Mouse (Mus musculus) kidney, postnatal 25 days (tissue): ENCODE data around the gene Tspan18.

Experiments
- DNase-seq, 2 experiments: peaks; one replicate each; pipeline ENCODE4 v3.0.0; 2021; ENCODE audit warnings: mixed read lengths in 2 of 2

Gene Tspan18

DNA sequence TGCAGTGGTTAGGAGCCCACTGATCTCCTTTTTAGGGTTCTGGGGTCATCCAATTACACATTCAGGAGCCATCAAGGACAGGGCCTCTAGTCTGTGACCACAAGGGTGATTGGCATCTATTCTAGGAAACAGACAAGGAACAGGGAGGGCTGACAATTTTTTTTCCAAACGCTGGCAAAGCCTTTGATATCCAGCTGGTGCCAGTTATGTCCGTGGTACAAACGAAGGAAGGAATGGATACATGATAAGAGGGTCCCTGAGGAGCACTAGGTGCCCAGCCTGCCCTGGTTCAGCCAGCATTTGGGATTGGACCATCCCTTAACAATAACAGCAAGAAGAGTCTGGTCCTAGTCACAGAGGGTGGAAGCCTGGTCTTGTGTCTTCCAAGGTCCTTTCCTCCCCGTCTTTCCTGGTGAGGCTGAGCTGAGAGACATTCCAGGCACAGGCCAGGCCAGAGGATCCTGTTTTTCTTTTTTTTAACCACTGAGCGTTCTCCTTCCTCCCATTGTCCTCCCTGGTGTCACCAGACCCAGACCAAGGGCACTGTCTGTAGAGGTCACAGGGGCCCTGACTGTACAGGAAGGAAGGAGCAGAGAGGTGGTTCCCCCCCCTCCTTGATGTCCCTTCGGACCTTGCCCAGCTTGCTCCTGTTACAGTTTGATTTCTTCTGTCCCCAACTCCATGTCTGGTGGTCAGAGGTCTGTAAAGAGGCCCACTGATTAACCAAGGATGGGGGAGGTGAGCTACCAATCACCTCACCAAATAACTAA is 72.6 kb downstream of the Tspan18 start:
- DNase-seq = peak; percentile 79 to 94

DNA sequence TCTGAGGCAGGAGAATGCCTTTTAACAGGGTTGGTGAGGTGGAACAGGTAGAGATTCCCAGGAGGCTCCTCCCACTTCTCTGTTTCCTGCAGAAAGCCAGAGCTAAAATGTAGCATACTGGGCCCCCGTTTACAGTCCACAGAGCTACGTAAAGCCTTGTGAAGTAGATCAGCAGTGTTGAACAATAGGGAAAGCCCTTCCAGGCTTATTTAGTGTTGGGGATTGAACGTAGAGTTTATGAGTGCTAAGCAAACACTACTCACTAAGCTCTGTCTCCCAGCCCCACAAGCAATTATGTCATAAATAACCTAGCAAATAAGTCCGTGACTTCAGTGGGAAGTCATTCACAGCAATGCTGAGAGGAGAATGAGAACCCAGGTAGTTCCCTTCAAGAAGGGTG is 76.7 kb downstream of the Tspan18 start:
- no peak for DNase-seq

GRCm38 (mm10) chr2:93256735-93257405 is 77.4 kb downstream of the Tspan18 start:
- no peak for DNase-seq

DNA sequence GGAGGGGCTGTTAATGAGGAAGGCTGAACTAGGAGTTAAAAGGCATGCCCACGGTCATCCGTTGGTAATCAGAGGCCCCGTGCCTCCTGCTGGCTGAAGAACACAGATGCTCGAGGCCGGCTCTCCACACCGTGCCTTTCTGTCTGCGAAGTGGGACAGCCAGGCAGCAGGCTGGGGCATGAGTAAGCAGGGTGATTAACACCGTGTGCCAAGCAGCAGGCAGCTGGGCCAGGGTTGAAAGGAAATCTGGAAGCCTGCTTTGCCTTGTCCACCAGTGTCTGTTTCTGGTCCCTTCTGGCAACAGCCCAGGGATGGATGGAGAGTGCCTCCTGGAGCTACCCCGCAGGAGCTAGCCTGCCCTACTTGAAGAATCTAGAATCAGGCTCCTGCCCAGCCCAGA is 81.9 kb downstream of the Tspan18 start:
- DNase-seq = no peak

DNA sequence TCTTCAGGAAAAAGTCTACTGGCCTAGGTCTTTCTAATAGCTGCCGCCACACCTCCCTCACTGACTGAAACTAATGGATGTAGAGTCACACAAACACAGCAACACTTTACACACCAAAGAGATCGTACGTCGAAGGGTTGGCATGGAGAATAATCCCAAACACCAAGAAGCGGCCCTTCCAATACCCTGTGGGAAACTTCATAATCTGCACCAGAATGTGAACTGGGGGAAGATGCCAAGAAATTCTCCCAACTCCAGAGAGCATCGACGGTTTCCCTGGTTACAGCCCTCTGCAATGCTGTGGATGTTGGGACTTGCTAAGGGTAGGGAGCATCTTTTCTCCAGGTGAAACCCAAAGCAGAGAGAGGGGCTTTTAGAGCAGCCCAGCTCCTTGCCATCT is 83.7 kb downstream of the Tspan18 start:
- no peak for DNase-seq

GRCm38 (mm10) chr2:93249058-93249457 is 85.2 kb downstream of the Tspan18 start:
- no peak for DNase-seq

- DNase-seq = no peak
Observed at GRCm38 (mm10) chr2:93244090-93244443, 90.2 kb downstream of the Tspan18 start.

GRCm38 (mm10) chr2:93243439-93244089 is 90.7 kb downstream of the Tspan18 start:
- DNase-seq = no peak

- DNase-seq = no peak
Observed at GRCm38 (mm10) chr2:93242166-93242565, 92.1 kb downstream of the Tspan18 start.

- DNase-seq = peak in 1 of 2 experiments; percentile 50
Observed at GRCm38 (mm10) chr2:93238864-93239263, 95.4 kb downstream of the Tspan18 start.

GRCm38 (mm10) chr2:93237055-93237454 is 97.2 kb downstream of the Tspan18 start:
- peak; percentile 67 to 80 for DNase-seq

- no peak for DNase-seq
Observed at GRCm38 (mm10) chr2:93232141-93232540, 102.2 kb downstream of the Tspan18 start.

DNA sequence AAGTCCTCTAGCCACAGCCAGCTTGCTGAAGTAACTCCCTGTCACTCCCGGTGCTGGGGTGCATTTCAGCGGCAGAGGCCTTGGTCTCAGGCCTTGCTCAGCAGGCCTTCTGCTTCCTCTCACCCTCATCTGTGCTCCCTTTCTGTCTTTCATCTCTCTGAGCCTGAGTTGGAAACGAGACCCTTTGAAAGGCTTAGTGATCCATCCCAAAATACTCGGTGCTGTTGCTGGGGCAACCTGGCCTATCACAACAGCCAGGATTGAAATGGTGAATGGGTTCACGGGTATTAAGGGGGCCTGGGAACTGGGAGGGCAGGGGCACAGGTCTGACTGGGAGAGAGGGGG is 105.9 kb downstream of the Tspan18 start:
- DNase-seq = no peak

- DNase-seq = peak; percentile 34 to 61
Observed at GRCm38 (mm10) chr2:93227713-93228479, 106.4 kb downstream of the Tspan18 start.

DNA sequence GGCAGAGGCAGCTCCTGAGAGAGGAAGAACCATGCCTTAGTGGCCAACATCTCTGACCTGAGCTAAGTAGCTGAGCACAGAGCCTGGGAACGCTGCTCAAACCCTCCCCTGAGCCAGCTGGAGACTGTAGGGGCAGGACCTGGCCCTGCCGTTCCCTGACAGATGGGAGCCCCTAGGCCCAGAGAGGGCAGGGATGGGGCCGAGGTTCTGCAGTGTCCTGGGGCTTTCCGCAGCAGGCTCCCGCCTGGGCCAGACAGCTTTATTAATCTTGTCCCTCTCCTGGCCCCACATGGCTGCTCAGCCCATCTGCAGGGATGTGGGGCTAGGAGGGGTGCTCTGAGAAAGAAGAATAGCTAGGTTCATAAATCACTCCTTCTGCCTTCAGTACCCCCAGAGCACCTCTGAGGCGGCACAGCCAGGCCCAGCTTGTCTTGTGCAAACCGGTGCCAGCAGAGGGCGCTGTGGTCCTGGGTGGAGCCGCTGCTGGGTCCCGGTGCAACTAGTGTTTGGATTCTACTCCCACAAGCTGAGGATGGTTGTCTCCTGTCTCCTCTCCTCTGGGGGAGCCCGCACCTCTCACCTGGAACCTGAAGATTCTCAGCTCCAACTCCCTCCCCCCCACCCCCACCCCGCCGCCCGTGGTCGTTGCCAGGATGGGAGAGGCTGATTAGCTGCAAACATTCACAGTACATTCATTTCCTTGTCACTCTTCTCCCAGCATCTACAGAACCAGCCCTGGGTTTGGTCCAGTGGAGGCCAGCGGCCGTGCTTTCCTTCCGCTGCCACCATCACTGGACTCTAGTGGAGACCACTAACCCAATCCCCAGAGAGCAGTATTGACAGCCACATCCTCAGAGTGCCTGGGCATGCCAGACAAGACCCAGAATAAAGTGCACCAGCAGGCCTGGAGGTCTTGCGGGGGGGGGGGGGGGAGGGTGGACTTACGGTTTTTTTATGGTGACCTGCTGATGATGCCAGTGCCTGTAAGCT is 107.4 kb downstream of the Tspan18 start:
- DNase-seq = peak; percentile 87 to 93

DNA sequence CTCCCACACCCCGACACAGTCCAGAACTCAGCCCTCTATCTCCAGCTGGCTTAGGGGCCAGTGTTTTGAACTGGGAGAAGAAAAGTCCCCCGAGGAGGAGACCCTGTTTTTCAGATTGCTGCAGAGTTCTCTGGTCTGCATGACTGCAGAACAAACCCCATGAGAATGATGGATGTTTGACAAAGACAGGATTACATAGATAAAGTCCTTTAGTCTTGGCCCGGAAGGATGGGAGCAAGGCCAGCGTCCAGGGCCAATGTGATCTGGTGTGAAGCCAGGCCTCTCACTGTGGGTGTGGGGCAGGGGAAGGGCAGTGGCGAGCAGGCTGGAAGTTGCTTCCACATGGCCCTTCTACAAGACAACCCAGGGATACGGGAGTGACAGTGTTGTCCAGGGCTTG is 110.8 kb downstream of the Tspan18 start:
- DNase-seq = peak; percentile 25 to 40

DNA sequence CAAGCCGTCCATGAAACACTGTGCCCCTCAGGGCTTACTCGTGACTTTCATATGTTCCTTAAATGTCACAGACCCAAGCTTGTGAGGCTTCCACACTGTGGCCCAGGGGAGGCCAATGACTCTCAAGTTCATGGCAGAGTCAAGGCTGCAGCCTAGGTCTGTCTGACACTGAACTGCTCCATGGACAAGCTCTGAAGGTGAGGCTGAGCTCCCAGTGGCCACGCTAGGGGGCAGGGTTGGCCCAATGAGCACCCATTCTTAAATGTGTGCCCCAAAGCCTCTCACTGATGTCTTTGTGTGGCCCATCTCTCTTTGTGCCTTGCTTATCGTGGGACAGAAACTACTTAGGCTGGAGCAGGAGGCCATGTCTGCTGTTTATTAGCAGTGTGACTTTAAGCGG is 113.9 kb downstream of the Tspan18 start:
- DNase-seq = peak in 1 of 2 experiments; percentile 24

DNA sequence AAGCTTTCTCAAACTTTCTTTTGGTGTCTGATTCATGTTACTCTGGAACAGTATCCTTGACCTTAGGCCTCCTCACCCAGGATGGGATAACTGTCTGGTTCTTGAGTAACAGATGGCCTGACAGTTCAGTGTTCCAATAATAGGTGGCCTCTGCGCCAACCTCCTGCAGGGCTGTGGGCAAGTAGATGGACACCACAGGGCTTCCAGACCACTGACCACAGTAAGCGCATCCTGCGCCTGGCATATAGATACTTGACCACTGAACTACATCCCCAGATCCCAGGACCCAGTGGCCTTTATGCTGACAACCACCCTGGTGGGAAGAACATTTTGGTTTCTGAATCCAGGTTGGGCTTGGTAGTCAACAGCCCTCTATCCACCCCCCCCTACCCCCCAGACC is 114.7 kb downstream of the Tspan18 start:
- DNase-seq = peak in 1 of 2 experiments; percentile 26

DNA sequence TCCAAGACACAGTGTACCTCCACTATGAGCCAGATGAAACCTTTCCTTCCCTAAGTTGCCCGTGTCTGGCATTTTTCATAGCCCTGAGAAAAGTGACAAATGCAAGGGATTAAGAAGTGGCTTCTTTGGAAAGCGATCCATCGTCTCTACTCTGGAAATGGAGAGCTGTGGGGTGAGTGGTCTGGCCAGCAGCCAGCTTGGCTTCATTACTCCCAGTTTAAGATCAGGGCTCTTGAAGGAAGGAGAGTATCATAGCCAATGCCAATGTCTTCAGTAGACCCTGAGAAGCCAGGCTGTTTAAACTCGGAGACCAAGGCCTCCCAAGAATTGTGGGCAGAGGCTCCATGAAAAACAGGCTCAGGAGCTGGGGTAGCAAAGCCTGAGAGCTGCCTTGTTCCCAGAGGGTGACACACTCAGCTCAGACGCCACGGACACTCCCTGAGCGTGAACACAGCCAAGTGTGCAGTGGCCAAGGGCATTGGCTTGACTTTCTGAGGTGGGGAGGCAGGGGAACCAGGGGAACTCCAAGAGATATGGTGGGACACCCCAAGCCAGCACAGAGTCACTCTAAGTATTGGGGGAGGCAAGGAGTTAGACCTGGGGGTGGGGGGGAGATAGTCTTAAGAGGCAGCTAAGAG is 115.8 kb downstream of the Tspan18 start:
- DNase-seq = peak in 1 of 2 experiments; percentile 29

GRCm38 (mm10) chr2:93217015-93217414 is 117.3 kb downstream of the Tspan18 start:
- DNase-seq = peak; percentile 89 to 96

DNA sequence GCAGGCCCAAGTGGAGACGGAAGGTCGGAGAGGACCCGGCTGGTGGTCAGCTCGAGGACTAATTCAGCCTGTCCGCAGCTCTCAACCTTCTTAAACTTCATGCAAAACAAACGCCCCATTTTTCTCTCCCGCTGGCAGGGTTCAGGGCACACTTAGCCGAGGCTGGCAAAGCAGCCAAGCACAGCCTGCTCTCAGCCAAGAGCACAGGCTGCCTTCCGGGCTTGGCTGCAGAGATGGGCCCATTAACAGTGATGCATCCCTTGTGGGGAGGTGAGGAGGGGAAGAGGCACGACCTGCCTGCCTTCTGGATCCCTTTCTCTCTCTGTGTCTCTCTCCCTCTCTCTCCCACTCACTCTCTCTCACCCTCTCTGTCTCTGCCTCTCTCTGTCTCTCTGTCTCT is 118.5 kb downstream of the Tspan18 start:
- DNase-seq = no peak
